9 mouse cellular contexts compared by ENCODE assay signal in genomic region chr2:19004801-19005200, GRCm38 (mm10). TPM values are rescaled to one million over a fixed set of nuclear protein-coding genes. Genes with fewer than 3 reads are reported as not detected.
A peak's percentile ranks its signal among the peaks of the same experiment; 100 is the strongest.
DNase-seq lines count a peak whose midpoint lies in the region; ATAC-seq lines count a peak whose summit lies in the region.
"Had no signal": no experiment of that assay in that cellular context is flagged by ENCODE, and none has a peak within 500 bp of the region (broad histone marks: within the 10 kb centered on the region; RNA-seq: fewer than 3 reads in every experiment).

No protein-coding gene starts in this region.

- ATAC-seq in granulocyte monocyte progenitor cell, adult 5-6 weeks (replicated peaks; ENCODE audit: poor library complexity, severe bottlenecking) = peak; percentile 98
- ATAC-seq in liver, embryonic 16.5 days (ENCODE audit: low read depth) = peak; percentile 35
- ATAC-seq in intestine, embryonic 15.5 days = no peak

- no peak overlapping the region for H3K9ac ChIP-seq in liver, embryonic 16.5 days (ENCODE audit: low read depth, low read length)
- H3K9ac ChIP-seq in intestine, embryonic 15.5 days = no peak overlapping the region
- H3K9ac ChIP-seq: stomach, embryonic 15.5 days had no signal

- DNase-seq in left cerebral cortex, postnatal 10 days (ENCODE audit: extremely low spot score in 1 of 2, low spot score in 2 of 2) = peak; percentile 23 to 41
- no peak for DNase-seq in left cerebral cortex, adult 8-10 months (ENCODE audit: low spot score in 2 of 2)
- DNase-seq in spleen, postnatal 4 days (ENCODE audit: low spot score in 2 of 2) = peak; percentile 58 to 77
- no peak for DNase-seq in testis, postnatal 10 days (ENCODE audit: low spot score)
- DNase-seq in T-cell, adult 2 months (ENCODE audit: low spot score) = no peak

- no peak overlapping the region; the same call in 1 of the 2 replicates for H3K27ac ChIP-seq in liver, embryonic 16.5 days (ENCODE audit: low read length)
- no peak overlapping the region for H3K27ac ChIP-seq in intestine, embryonic 15.5 days
- H3K27ac ChIP-seq: stomach, embryonic 15.5 days had no signal

- peaks cover 6% of the 10 kb centered on the region for H3K4me1 ChIP-seq in liver, embryonic 16.5 days (ENCODE audit: control insufficient read depth, low read depth, low read length)
- no peaks in the 10 kb centered on the region for H3K4me1 ChIP-seq in intestine, embryonic 15.5 days (replicated peaks)
- H3K4me1 ChIP-seq: stomach, embryonic 15.5 days had no signal

- H3K9me3 ChIP-seq in liver, embryonic 16.5 days (replicated peaks; ENCODE audit: control insufficient read depth, low read length) = no peaks in the 10 kb centered on the region
- no peaks in the 10 kb centered on the region for H3K9me3 ChIP-seq in intestine, embryonic 15.5 days
- H3K9me3 ChIP-seq: stomach, embryonic 15.5 days had no signal

- intact Hi-C loops in left cerebral cortex, postnatal 10 days (cut with DNase I) = no loop called here

- WGBS in liver, embryonic 16.5 days (ENCODE audit: insufficient replicate concordance) = 23% methylated on average over 10 of the region's 10 CpGs
- WGBS in intestine, embryonic 15.5 days = 81% methylated on average over 10 of the region's 10 CpGs

- H3K4me2 ChIP-seq in liver, embryonic 16.5 days (ENCODE audit: low read depth, low read length) = no peak overlapping the region
- H3K4me2 ChIP-seq in intestine, embryonic 15.5 days (replicated peaks) = no peak overlapping the region
- H3K4me2 ChIP-seq: stomach, embryonic 15.5 days had no signal

- H3K27me3 ChIP-seq in liver, embryonic 16.5 days (ENCODE audit: control insufficient read depth, insufficient read depth, low read depth, low read length) = no peaks in the 10 kb centered on the region
- no peaks in the 10 kb centered on the region for H3K27me3 ChIP-seq in intestine, embryonic 15.5 days (replicated peaks)
- H3K27me3 ChIP-seq: stomach, embryonic 15.5 days had no signal

- H3K36me3 ChIP-seq in liver, embryonic 16.5 days (ENCODE audit: control insufficient read depth, insufficient read depth) = no peaks in the 10 kb centered on the region
- H3K36me3 ChIP-seq in intestine, embryonic 15.5 days = no peaks in the 10 kb centered on the region
- H3K36me3 ChIP-seq: stomach, embryonic 15.5 days had no signal

- no peak overlapping the region for H3K4me3 ChIP-seq in liver, embryonic 16.5 days (ENCODE audit: low read depth, low read length)
- no peak overlapping the region for H3K4me3 ChIP-seq in intestine, embryonic 15.5 days (replicated peaks)
- H3K4me3 ChIP-seq: stomach, embryonic 15.5 days had no signal

RNA-seq across cellular contexts. Expression of gene 4930426L09Rik, which starts 6.7 kb away (rescaled TPM):
- under 1 TPM; 0.45 to 0.55 TPM for total RNA-seq in left cerebral cortex, postnatal 10 days (2021)
- total RNA-seq in left cerebral cortex, adult 8-10 months (2022) = 1 to 10 TPM; 1.1 to 2.5 (median 1.2) TPM
- 1.3 TPM in 1 of 2 replicates, not detected in the other for total RNA-seq in granulocyte monocyte progenitor cell, adult 5-6 weeks (2014; fragmentation: Nextera tagmentation)
- total RNA-seq in granulocyte monocyte progenitor cell, adult 5-6 weeks (2017) = 0.62 TPM in 1 of 2 replicates, not detected in the other
- 0.12 and 0.15 TPM in 2 replicates for polyA plus RNA-seq in liver, embryonic 16.5 days (2015; fragmentation: Nextera tagmentation; extraction: Ambion mirVana)
- 0.31 and 0.63 TPM in 2 replicates for polyA plus RNA-seq in intestine, embryonic 15.5 days (2015; fragmentation: Nextera tagmentation; extraction: Ambion mirVana)

RNA-seq across cellular contexts. Expression of gene Pip4k2a, which starts 6.9 kb away (rescaled TPM):
- 10 to 100 TPM; 35.5 to 37.2 TPM for total RNA-seq in left cerebral cortex, postnatal 10 days (2021)
- total RNA-seq in left cerebral cortex, adult 8-10 months (2022) = 10 to 100 TPM; 61.9 to 66.5 (median 64.9) TPM
- total RNA-seq in granulocyte monocyte progenitor cell, adult 5-6 weeks (2014; fragmentation: Nextera tagmentation) = 29.3 TPM in 2 replicates
- 15.6 and 16.7 TPM in 2 replicates for total RNA-seq in granulocyte monocyte progenitor cell, adult 5-6 weeks (2017)
- polyA plus RNA-seq in liver, embryonic 16.5 days (2015; fragmentation: Nextera tagmentation; extraction: Ambion mirVana) = 13.5 and 14.6 TPM in 2 replicates
- polyA plus RNA-seq in intestine, embryonic 15.5 days (2015; fragmentation: Nextera tagmentation; extraction: Ambion mirVana) = 8.9 and 9.2 TPM in 2 replicates

Comparison
In these comparisons a context has a peak if more than half of its experiments do, and no peak if none do; other contexts are left out.
1. DNase-seq: peak in left cerebral cortex, postnatal 10 days (2 of 2) and spleen, postnatal 4 days (2 of 2); none in left cerebral cortex, adult 8-10 months (0 of 2), testis, postnatal 10 days (single experiment) and T-cell, adult 2 months (single experiment).